Mouse (Mus musculus) forebrain, embryonic 16.5 days (tissue): ENCODE data around the gene Armh4. TPM values are rescaled to one million over a fixed set of nuclear protein-coding genes. Genes with fewer than 3 reads are reported as not detected.
"Not testable (repeated sequence)": the region's sequence is repeated elsewhere in the genome, so short reads cannot be mapped to it uniquely, and the experiment has no call there.

ENCODE experiments used
- ATAC-seq: fragments of 200-750 bp; cut with Nextera tagmentation; 2 replicates; pipeline ENCODE4 v1.8.0; 2017; ENCODE audit warnings: mild to moderate bottlenecking, moderate library complexity
- H3K27ac ChIP-seq: fragments of 300-500 bp; sonication (generic); 2 replicates; pipeline ENCODE4 v1.5.1; 2014; ENCODE audit warnings: low read length, control low read depth
- H3K27me3 ChIP-seq: fragments of 300-500 bp; sonication (generic); replicated peaks from 2 replicates; pipeline ENCODE4 v1.6.1; 2014; ENCODE audit warnings: low read length; ENCODE audit not compliant: control insufficient read depth, insufficient read depth
- H3K36me3 ChIP-seq: fragments of 300-500 bp; sonication (generic); 2 replicates; pipeline ENCODE4 v1.6.1; 2014; ENCODE audit not compliant: control insufficient read depth, insufficient read depth
- H3K4me1 ChIP-seq: fragments of 300-500 bp; sonication (generic); replicated peaks from 2 replicates; pipeline ENCODE4 v1.6.1; 2014; ENCODE audit warnings: low read length; ENCODE audit not compliant: control insufficient read depth, insufficient read depth
- H3K4me2 ChIP-seq: fragments of 300-500 bp; sonication (generic); 2 replicates; pipeline ENCODE4 v1.6.1; 2014; ENCODE audit warnings: mild to moderate bottlenecking, low read length, control low read depth
- H3K4me3 ChIP-seq: fragments of 300-500 bp; sonication (generic); replicated peaks from 2 replicates; pipeline ENCODE4 v1.5.1; 2014; ENCODE audit warnings: mild to moderate bottlenecking, low read length, control low read depth
- H3K9ac ChIP-seq: fragments of 300-500 bp; sonication (generic); replicated peaks from 2 replicates; pipeline ENCODE4 v1.6.1; 2014; ENCODE audit warnings: low read depth, low read length, control low read depth
- H3K9me3 ChIP-seq: fragments of 300-500 bp; sonication (generic); 2 replicates; pipeline ENCODE4 v1.6.1; 2016; ENCODE audit warnings: low read length; ENCODE audit not compliant: control insufficient read depth
- WGBS: fragments of 180-500 bp; shearing (Covaris S2); extraction: QIAGEN DNeasy Blood & Tissue Kit; methylation state at CpG from one replicate; pipeline ENCODE4 v1.1.7; 2014; 5-methylcytosine and 5-hydroxymethylcytosine counted together
- polyA plus RNA-seq: library from polyadenylated mRNA; unstranded; fragments of >200 nt; fragmentation: Nextera tagmentation; extraction: Ambion mirVana; gene quantifications from 2 replicates; pipeline ENCODE4 v1.2.1, GENCODE M21; 2015

Gene Armh4
- polyA plus RNA-seq = 15.5 and 17.8 TPM in 2 replicates

- Histone ChIP-seq H3K4me1 (peaks cover 9% of the 10 kb centered on the region), H3K27ac (peak within 1 kb of the TSS; percentile 44; the same call in 1 of the 2 replicates), H3K9ac (peak within 1 kb of the TSS; percentile 79), H3K27me3 (no peaks in the 10 kb centered on the region), H3K9me3 (no peaks in the 10 kb centered on the region), H3K4me2 (peak within 1 kb of the TSS; percentile 76), H3K36me3 (no peaks in the 10 kb centered on the region), H3K4me3 (peak within 1 kb of the TSS; percentile 80)
- under 1% methylated on average over 24 of the region's 24 CpGs for WGBS
- peak; percentile 100 for ATAC-seq
Measured at GRCm38 (mm10) chr14:49782715-49783531, at the start of gene Armh4. TSS of gene Armh4 (minus strand) at chr14:49783383.

- WGBS = 12% methylated on average over 17 of the region's 17 CpGs
- 0 out of 2 replicates have a peak overlapping the region, but pooled peaks have one; percentile 32 for H3K9ac ChIP-seq
- peaks cover 4% of the 10 kb centered on the region; the same call in 1 of the 2 replicates for H3K4me1 ChIP-seq
- peak overlapping the region; percentile 52 for H3K4me2 ChIP-seq
- H3K27me3 ChIP-seq = no peaks in the 10 kb centered on the region
- H3K36me3 ChIP-seq = no peaks in the 10 kb centered on the region
- H3K9me3 ChIP-seq = no peaks in the 10 kb centered on the region
- H3K27ac ChIP-seq = no peak overlapping the region
- peak overlapping the region; percentile 29 for H3K4me3 ChIP-seq
- peak; percentile 75 for ATAC-seq
Measured at GRCm38 (mm10) chr14:49829192-49830171, 46.3 kb upstream of the Armh4 start.

DNA sequence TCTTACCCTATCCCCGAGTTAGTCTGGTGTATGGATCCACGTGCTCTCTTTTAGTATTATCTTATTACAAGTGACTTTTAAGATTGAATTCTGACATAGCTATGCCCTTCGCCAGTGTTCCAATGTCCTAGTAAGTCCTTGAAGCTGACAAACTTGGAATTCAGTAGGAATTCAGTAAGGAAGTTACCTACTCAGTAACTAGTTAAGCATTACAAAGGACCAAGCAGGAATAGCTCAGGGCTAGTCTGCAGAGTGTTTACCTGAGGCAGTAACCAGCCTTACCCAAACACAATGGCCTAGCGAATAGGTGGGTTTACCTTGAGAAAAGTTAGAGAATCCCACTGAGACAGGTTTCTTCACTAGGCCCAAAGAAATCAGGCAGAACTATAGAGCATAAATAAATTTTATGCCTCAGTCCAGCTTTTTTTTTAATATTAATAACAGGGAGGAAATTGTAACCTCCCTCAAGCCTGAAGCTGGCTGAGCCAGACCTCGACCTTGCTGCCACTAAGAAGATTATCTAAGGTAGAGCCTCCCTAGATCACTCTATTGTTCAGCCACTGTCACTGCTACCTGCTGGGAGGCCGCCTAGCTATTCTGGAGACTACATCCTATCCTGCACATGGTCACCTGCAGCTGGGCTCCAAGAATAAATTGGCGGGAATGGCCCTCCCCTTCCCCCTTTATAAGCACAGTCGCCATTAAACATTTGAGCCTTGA, 36.7 kb upstream of the Armh4 start:
- H3K4me3 ChIP-seq, H3K9me3 ChIP-seq, H3K9ac ChIP-seq, H3K27ac ChIP-seq, ATAC-seq, H3K27me3 ChIP-seq, H3K4me1 ChIP-seq, H3K4me2 ChIP-seq, H3K36me3 ChIP-seq: not testable (repeated sequence)
- 75% methylated on average over 8 of the region's 8 CpGs for WGBS

- not testable (repeated sequence) for H3K4me3 ChIP-seq, H3K4me2 ChIP-seq, H3K27me3 ChIP-seq, H3K27ac ChIP-seq, H3K9ac ChIP-seq, H3K4me1 ChIP-seq, H3K9me3 ChIP-seq, ATAC-seq, H3K36me3 ChIP-seq
- 79% methylated on average over 6 of the region's 6 CpGs for WGBS
Measured at GRCm38 (mm10) chr14:49818713-49819208, 35.6 kb upstream of the Armh4 start.

- ATAC-seq, H3K9me3 ChIP-seq, H3K27ac ChIP-seq, H3K27me3 ChIP-seq, H3K4me2 ChIP-seq, H3K9ac ChIP-seq, H3K4me3 ChIP-seq, H3K36me3 ChIP-seq, H3K4me1 ChIP-seq: not testable (repeated sequence)
- 84% methylated on average over 9 of the region's 9 CpGs for WGBS
Measured at GRCm38 (mm10) chr14:49812966-49813365, 29.8 kb upstream of the Armh4 start.

DNA sequence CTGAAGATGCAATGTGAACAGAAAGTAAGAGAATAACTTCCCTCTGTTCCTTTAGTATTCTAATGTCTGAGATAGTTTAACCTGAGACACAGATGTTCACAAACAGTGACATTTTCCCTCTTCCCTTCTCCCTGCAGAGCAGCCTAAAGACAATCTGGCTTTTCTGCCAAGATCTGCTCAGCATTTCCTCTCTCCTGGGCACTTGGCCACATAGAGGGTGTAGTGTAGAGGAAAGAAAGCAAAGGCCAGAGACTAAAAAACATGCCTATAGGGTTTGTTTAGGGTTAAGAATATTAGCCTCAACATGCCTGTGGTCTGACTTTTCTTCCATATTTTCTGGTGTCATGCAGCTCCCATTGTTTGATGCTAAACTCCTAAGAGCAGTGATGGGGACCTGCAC, 21.9 kb upstream of the Armh4 start:
- H3K4me3 ChIP-seq, H3K27ac ChIP-seq, H3K4me2 ChIP-seq, ATAC-seq, H3K27me3 ChIP-seq, H3K36me3 ChIP-seq, H3K4me1 ChIP-seq, H3K9ac ChIP-seq, H3K9me3 ChIP-seq: not testable (repeated sequence)

GRCm38 (mm10) chr14:49801444-49801843, 18.3 kb upstream of the Armh4 start:
- Histone ChIP-seq H3K4me1 (no peaks in the 10 kb centered on the region), H3K27me3 (no peaks in the 10 kb centered on the region), H3K4me3 (no peak overlapping the region), H3K4me2 (no peak overlapping the region), H3K36me3 (no peaks in the 10 kb centered on the region), H3K9me3 (no peaks in the 10 kb centered on the region), H3K27ac (no peak overlapping the region), H3K9ac (no peak overlapping the region)
- 7% methylated on average over 4 of the region's 4 CpGs for WGBS
- no peak for ATAC-seq

GRCm38 (mm10) chr14:49793948-49794347, 10.8 kb upstream of the Armh4 start:
- Histone ChIP-seq H3K9ac (no peak overlapping the region), H3K27me3 (no peaks in the 10 kb centered on the region), H3K4me3 (no peak overlapping the region), H3K27ac (no peak overlapping the region), H3K4me2 (no peak overlapping the region), H3K4me1 (no peaks in the 10 kb centered on the region), H3K36me3 (no peaks in the 10 kb centered on the region), H3K9me3 (no peaks in the 10 kb centered on the region)
- no peak for ATAC-seq
- 90% methylated on average over 4 of the region's 4 CpGs for WGBS
